Mouse (Mus musculus) inflammation-experienced regulatory T-cells, adult 6 months (primary cell): ENCODE measurements at regions not wholly inside any gene's neighbourhood (a gene's known extent, or its start where the extent isn't known, plus 50 kb on each side); places are given as distances from the start of the nearest gene placed in this dataset.
"Not testable (repeated sequence)": the region's sequence is repeated elsewhere in the genome, so short reads cannot be mapped to it uniquely, and the experiment has no call there.

Experiments used
- ATAC-seq: one replicate; pipeline ENCODE4 v1.8.0; 2017

- ATAC-seq: no peak
Observed at GRCm38 (mm10) chr3:81750164-81750563, 182.2 kb upstream of the Ctso start.

- ATAC-seq: no peak
Observed at GRCm38 (mm10) chr3:81752955-81753354, 179.4 kb upstream of the Ctso start.

- ATAC-seq: no peak
Observed at GRCm38 (mm10) chr3:81760383-81760782, 172.0 kb upstream of the Ctso start.

- ATAC-seq: peak; percentile 87
Observed at GRCm38 (mm10) chr3:81760914-81761313, 171.5 kb upstream of the Ctso start.

- ATAC-seq: no peak
Observed at GRCm38 (mm10) chr3:81771812-81772211, 160.6 kb upstream of the Ctso start.

GRCm38 (mm10) chr3:81773012-81773411 lies 159.4 kb upstream of the Ctso start:
- no peak for ATAC-seq

GRCm38 (mm10) chr3:81782081-81782480 lies 150.3 kb upstream of the Ctso start:
- ATAC-seq: no peak

GRCm38 (mm10) chr3:81782921-81783541 lies 149.4 kb upstream of the Ctso start:
- ATAC-seq: peak; percentile 74

- ATAC-seq: peak; percentile 41
Observed at GRCm38 (mm10) chr3:81788915-81789314, 143.5 kb upstream of the Ctso start.

- ATAC-seq: no peak
Observed at GRCm38 (mm10) chr3:81789664-81790063, 142.7 kb upstream of the Ctso start.

- ATAC-seq: no peak
Observed at GRCm38 (mm10) chr3:81802096-81802495, 130.3 kb upstream of the Ctso start.

GRCm38 (mm10) chr3:81805745-81806144 lies 126.7 kb upstream of the Ctso start:
- ATAC-seq: no peak

GRCm38 (mm10) chr3:81809604-81810003 lies 122.8 kb upstream of the Ctso start:
- no peak for ATAC-seq

GRCm38 (mm10) chr3:81820304-81820703 lies 112.1 kb upstream of the Ctso start:
- no peak for ATAC-seq

GRCm38 (mm10) chr3:81829525-81829924 lies 102.9 kb upstream of the Ctso start:
- no peak for ATAC-seq

GRCm38 (mm10) chr3:81829966-81830599 lies 102.3 kb upstream of the Ctso start:
- no peak for ATAC-seq

GRCm38 (mm10) chr3:81835380-81836157 lies 96.8 kb upstream of the Ctso start:
- no peak for ATAC-seq

GRCm38 (mm10) chr3:81836478-81836877 lies 95.9 kb upstream of the Ctso start:
- no peak for ATAC-seq

- not testable (repeated sequence) for ATAC-seq
Observed at GRCm38 (mm10) chr3:81838121-81838520, 94.3 kb upstream of the Ctso start.

- no peak for ATAC-seq
Observed at GRCm38 (mm10) chr3:81864487-81864886, 67.9 kb upstream of the Ctso start.
